Mouse (Mus musculus) kidney, embryonic 15.5 days (tissue): ENCODE data around the gene Aldh4a1. TPM values are rescaled to one million over a fixed set of nuclear protein-coding genes. Genes with fewer than 3 reads are reported as not detected.

Experiments
- ATAC-seq: fragments of 200-750 bp; cut with Nextera tagmentation; replicated peaks from 2 replicates; pipeline ENCODE4 v1.8.0; 2017; ENCODE audit warnings: moderate TSS enrichment; ENCODE audit not compliant: low FRiP score
- H3K27ac ChIP-seq: fragments of 300-500 bp; sonication (generic); 2 replicates; pipeline ENCODE4 v1.5.1; 2015; ENCODE audit warnings: mild to moderate bottlenecking, inconsistent platforms
- H3K27me3 ChIP-seq: fragments of 300-500 bp; sonication (generic); 2 replicates; pipeline ENCODE4 v1.6.1; 2015; ENCODE audit warnings: inconsistent platforms
- H3K36me3 ChIP-seq: fragments of 300-500 bp; sonication (generic); 2 replicates; pipeline ENCODE4 v1.6.1; 2015; ENCODE audit warnings: inconsistent platforms
- H3K4me1 ChIP-seq: fragments of 300-500 bp; sonication (generic); 2 replicates; pipeline ENCODE4 v1.6.1; 2015; ENCODE audit warnings: inconsistent platforms
- H3K4me2 ChIP-seq: fragments of 300-500 bp; sonication (generic); 2 replicates; pipeline ENCODE4 v1.6.1; 2015; ENCODE audit warnings: moderate library complexity, mild to moderate bottlenecking, inconsistent platforms
- H3K4me3 ChIP-seq: fragments of 300-500 bp; sonication (generic); replicated peaks from 2 replicates; pipeline ENCODE4 v1.5.1; 2015; ENCODE audit warnings: mild to moderate bottlenecking, inconsistent platforms
- H3K9ac ChIP-seq: fragments of 300-500 bp; sonication (generic); 2 replicates; pipeline ENCODE4 v1.6.1; 2015; ENCODE audit warnings: mild to moderate bottlenecking, inconsistent platforms
- H3K9me3 ChIP-seq: fragments of 300-500 bp; sonication (generic); replicated peaks from 2 replicates; pipeline ENCODE4 v1.6.1; 2016; ENCODE audit warnings: inconsistent platforms
- WGBS: fragments of 180-500 bp; shearing (Covaris S2); methylation state at CpG from one replicate; pipeline ENCODE4 v1.1.7; 2015; ENCODE audit warnings: mixed read lengths; 5-methylcytosine and 5-hydroxymethylcytosine counted together
- polyA plus RNA-seq: library from polyadenylated mRNA; unstranded; fragments of >200 nt; fragmentation: Nextera tagmentation; extraction: Ambion mirVana; gene quantifications from 2 replicates; pipeline ENCODE4 v1.2.1, GENCODE M21; 2015

Gene Aldh4a1
- polyA plus RNA-seq, 1 experiment from 2014 or later: 85.0 TPM

DNA sequence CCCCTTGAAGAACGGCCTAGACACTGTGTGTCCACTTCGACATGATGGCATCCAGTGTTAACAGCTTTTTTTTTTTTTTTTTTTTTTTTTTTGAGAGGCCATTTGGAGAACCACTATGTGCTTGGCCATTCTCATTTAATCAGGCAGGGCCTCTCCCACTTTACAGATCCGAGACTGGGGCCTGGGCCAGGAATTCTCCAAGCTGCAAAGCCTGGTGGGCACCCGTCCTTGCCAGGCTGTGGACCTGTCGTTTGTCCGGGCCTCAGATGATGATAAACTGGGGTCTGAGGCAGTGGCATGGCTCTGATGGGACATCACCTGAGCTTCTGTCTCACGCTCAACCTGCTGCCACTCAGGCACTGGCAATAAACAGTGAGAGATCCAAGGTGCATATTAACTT is 29.8 kb upstream of the Aldh4a1 start:
- H3K36me3 ChIP-seq: no peaks in the 10 kb centered on the region

DNA sequence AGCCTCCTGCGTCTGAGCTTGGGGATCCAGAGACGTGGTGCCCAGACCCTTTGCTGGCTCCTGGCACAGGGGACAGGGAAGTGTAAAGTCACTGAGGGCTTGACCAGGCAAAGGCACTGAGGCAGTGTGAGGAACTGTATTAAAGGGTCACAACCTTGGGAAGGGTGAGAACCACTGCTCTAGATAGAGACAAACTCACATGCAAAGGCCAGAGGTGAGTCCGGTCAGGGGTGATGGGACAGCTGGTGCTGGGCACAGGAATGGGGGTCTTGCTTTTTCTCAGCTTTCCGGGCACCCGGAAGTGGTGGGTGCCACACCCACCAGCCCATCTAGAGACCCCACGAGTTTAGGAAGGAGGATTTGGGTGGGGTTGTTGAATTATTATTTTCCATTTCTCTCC is 29.3 kb upstream of the Aldh4a1 start:
- H3K36me3 ChIP-seq: no peaks in the 10 kb centered on the region
- peaks cover 72% of the 10 kb centered on the region for H3K4me1 ChIP-seq
- H3K4me3 ChIP-seq: no peak overlapping the region
- no peaks in the 10 kb centered on the region for H3K27me3 ChIP-seq
- WGBS: 59% methylated on average over 6 of the region's 6 CpGs
- 0 out of 2 replicates have a peak overlapping the region, but pooled peaks have one; percentile 45 for H3K27ac ChIP-seq
- H3K4me2 ChIP-seq: no peak overlapping the region
- no peaks in the 10 kb centered on the region for H3K9me3 ChIP-seq
- H3K9ac ChIP-seq: no peak overlapping the region
- no peak for ATAC-seq

More for the DNA sequence above, 29.8 kb upstream of the Aldh4a1 start:
- 65% methylated on average over 7 of the region's 7 CpGs for WGBS
- Histone ChIP-seq H3K4me3 (no peak overlapping the region), H3K9me3 (no peaks in the 10 kb centered on the region), H3K9ac (no peak overlapping the region), H3K4me1 (peaks cover 72% of the 10 kb centered on the region), H3K27ac (peak overlapping the region; percentile 45; the same call in 1 of the 2 replicates), H3K27me3 (no peaks in the 10 kb centered on the region), H3K4me2 (no peak overlapping the region)
- no peak for ATAC-seq

DNA sequence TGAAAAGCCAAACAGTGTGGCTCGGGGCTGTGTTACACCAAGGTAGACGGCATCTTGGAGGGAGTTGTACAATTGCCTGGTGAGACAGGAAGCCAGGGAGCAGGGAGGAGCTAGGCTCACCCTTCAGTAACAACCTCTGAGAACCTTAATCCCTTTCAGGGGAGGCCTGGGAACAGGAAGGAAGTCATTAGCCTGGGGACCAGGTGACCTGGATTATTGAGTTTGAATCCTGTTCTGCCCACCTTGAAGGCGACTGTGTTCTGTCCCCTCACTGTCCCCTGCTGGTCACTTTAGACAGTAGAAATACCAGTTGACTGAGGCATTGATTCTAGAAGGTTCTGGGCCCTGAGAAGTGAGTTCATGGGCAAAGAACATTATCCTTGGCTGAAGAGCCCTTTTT is 28.6 kb upstream of the Aldh4a1 start:
- H3K36me3 ChIP-seq: no peaks in the 10 kb centered on the region
- H3K9ac ChIP-seq: no peak overlapping the region
- no peak for ATAC-seq
- H3K4me1 ChIP-seq: peaks cover 79% of the 10 kb centered on the region
- no peaks in the 10 kb centered on the region for H3K9me3 ChIP-seq
- H3K4me3 ChIP-seq: no peak overlapping the region
- 32% methylated on average over 3 of the region's 3 CpGs for WGBS
- H3K27ac ChIP-seq: peak overlapping the region; percentile 39
- H3K27me3 ChIP-seq: no peaks in the 10 kb centered on the region
- H3K4me2 ChIP-seq: no peak overlapping the region

DNA sequence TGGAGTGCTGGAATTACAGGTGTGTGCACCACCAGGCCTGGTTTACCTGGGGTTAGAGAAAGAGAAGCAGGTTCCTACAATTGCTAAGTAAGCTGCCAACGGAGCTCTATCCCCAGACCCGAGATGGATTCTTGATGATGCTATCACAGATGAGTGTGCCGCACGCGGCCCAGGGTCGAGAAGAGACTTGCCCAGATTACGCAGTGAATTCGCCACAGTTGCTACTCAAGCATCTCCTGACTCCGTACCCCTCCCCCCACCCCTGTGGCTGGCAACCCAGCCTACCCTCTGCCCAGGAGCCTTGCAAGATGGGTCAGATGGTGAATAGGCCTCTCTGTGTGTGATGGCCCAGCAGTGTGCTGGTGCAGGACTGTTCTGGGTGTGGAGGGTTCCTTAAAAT is 26.0 kb upstream of the Aldh4a1 start:
- peak overlapping the region; percentile 97 for H3K27ac ChIP-seq
- peaks cover 85% of the 10 kb centered on the region for H3K4me1 ChIP-seq
- H3K9me3 ChIP-seq: no peaks in the 10 kb centered on the region
- no peaks in the 10 kb centered on the region for H3K27me3 ChIP-seq
- H3K4me3 ChIP-seq: no peak overlapping the region
- no peak for ATAC-seq
- 39% methylated on average over 9 of the region's 9 CpGs for WGBS
- peak overlapping the region; percentile 15; the same call in 1 of the 2 replicates for H3K4me2 ChIP-seq
- H3K9ac ChIP-seq: no peak overlapping the region
- no peaks in the 10 kb centered on the region for H3K36me3 ChIP-seq

DNA sequence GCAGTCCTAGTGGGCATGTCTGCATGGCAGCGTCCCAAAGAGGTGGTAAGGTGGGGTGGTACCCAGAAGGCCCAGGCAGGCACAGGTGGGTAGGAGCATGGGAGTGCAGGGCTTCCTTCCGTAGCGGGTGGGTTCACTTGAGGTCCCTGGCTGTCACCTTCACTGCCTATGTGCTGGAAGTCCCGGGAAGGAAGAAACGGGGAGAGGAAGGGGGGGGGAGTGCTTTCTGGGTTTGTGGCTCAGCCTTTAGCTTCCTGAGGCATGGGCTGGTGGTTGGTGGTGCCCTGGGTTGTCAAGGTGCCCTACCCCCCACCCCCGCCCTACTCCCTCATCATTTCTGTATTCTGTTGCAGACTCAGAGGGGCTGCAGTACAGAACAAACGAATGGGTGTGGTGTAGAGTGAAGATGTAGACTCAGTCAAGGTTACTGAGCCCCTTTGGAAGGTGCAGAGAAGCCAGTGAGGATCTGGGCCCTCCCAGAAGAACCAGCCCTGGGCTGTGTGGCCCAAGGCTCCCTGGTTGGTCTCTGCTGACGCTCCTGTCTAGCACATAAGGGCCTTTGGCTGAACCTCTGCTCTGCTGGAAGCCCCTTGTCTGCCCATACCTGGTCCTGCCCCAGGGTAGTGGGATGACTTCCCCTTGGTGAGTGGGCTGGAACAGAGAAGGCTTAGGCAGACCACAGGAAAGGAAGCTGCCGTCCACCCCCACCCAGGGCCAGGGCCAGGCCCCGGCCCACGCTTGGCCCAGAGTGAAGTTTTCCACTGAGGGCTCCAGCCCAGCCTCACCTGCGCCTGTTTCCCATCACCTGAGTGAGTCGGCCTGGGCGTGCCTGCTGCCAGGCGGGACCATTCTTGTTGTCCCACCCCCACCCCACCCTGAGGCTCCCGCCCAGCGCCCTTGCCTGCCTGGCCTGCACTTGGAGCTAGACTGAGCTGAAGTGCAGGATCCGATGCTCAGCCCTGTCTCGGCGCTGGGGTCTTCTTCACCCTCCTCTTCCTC is 25.1 kb upstream of the Aldh4a1 start:
- H3K27ac ChIP-seq: peak overlapping the region; percentile 97
- H3K4me3 ChIP-seq: no peak overlapping the region
- H3K36me3 ChIP-seq: no peaks in the 10 kb centered on the region
- H3K4me2 ChIP-seq: peak overlapping the region; percentile 55
- peaks cover 94% of the 10 kb centered on the region for H3K4me1 ChIP-seq
- 42% methylated on average over 20 of the region's 20 CpGs for WGBS
- ATAC-seq: no peak
- no peaks in the 10 kb centered on the region for H3K27me3 ChIP-seq
- H3K9ac ChIP-seq: 0 out of 2 replicates have a peak overlapping the region, but pooled peaks have one; percentile 25
- H3K9me3 ChIP-seq: no peaks in the 10 kb centered on the region

DNA sequence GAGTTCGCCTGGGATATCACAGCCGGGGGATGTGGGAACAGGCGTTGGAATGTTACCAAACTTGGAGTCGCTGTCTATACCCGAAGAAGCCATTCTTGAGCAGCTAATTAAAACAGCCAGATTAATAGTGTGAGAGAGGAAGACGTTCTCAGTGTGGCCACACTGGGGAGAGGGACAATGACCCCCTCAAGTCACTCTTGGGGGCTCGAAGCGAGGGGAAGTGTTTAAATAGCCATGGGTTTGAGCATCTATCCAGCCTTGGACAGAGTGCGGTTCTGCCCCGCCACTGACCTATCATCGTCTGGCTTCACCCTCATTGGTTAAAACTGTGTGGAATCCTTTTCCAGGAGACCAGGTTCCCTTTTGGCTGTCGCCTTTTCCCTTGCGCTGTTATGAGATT is 24.3 kb upstream of the Aldh4a1 start:
- H3K9me3 ChIP-seq: no peaks in the 10 kb centered on the region
- ATAC-seq: no peak

DNA sequence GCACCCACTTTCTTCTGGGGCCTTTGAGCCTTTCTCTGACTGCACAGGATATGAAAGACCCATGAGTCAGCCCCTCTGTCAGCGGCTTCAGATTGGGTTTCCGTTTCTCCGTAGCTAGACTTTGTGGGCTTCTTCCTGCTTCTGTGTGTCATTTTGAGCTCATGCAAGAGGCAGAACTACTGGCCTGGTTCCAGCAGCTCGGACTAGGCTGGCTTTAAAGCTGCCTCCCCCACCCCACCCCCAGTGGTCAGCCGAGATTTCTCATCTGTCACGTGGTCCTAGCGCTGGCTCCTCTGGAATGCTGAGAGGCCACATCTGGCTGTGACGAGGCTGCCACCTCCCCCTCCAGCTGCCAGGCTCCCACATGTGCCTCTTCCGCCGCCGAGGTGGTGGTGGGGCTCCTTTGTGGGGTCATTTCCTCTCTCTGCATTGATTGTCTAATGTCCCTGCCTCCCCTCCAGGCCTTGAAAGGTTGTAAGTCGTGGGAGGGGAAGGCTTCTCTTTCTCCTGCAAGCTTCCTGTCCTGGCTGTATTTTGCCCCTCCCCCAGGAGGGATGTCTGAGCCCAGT is 23.6 kb upstream of the Aldh4a1 start:
- Histone ChIP-seq H3K9me3 (no peaks in the 10 kb centered on the region), H3K4me3 (peak overlapping the region; percentile 24), H3K9ac (0 out of 2 replicates have a peak overlapping the region, but pooled peaks have one; percentile 25), H3K36me3 (peaks cover under 1% of the 10 kb centered on the region; the same call in 1 of the 2 replicates), H3K27ac (peak overlapping the region; percentile 97), H3K27me3 (no peaks in the 10 kb centered on the region), H3K4me2 (peak overlapping the region; percentile 55), H3K4me1 (peaks cover 89% of the 10 kb centered on the region)
- WGBS: 0% methylated on average over 12 of the region's 12 CpGs
- ATAC-seq: peak; percentile 80

More for the DNA sequence above, 24.3 kb upstream of the Aldh4a1 start:
- Histone ChIP-seq H3K27ac (peak overlapping the region; percentile 97), H3K27me3 (no peaks in the 10 kb centered on the region), H3K4me3 (peak overlapping the region; percentile 24), H3K4me2 (peak overlapping the region; percentile 55), H3K36me3 (no peaks in the 10 kb centered on the region), H3K4me1 (peaks cover 94% of the 10 kb centered on the region), H3K9ac (0 out of 2 replicates have a peak overlapping the region, but pooled peaks have one; percentile 25)
- WGBS: 14% methylated on average over 13 of the region's 13 CpGs

DNA sequence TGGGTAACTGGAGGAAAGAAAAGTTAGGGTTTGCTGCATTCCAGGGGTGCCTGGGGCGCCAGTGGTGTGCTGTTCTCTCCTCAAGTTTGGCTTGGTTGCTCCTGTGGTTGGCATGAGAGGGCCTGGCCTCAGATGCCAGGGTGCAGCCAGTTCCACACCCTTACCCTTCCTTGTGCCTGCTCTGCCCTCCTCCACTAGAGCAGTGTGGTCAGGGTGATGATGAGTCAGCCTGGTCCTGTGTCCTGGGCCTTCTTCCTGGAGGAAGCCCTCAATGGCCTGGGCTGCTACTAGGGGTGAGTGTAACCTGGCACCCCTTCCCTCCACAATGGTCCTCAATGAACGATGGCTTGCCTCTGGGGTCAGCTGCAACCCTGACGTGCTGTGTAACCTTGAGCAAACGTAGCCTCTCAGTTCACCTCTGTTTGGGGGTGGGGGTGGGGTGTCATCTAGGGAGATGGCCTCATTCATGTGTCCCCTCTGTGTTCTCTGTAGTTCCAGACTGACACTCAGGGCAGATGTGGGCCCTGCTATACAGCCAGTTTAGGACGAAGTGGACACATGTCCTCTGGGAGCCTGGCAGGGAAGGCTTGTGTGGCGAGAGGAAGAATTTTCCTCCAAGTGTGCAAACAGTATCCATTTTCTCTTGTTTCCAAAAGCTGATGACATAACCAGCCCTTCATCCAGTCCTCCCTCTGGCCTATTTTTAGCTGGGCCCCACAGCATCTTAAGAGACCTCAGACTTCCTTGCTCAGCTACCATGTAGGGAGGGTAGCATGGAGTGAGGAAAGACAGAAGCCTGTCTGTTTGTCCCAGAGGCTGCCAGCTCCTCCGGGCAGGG is 20.9 kb upstream of the Aldh4a1 start:
- no peak for ATAC-seq
- peaks cover 28% of the 10 kb centered on the region for H3K36me3 ChIP-seq
- no peak overlapping the region for H3K4me2 ChIP-seq
- H3K4me3 ChIP-seq: no peak overlapping the region
- H3K27me3 ChIP-seq: no peaks in the 10 kb centered on the region
- 52% methylated on average over 7 of the region's 7 CpGs for WGBS
- no peaks in the 10 kb centered on the region for H3K9me3 ChIP-seq
- peak overlapping the region; percentile 74 for H3K27ac ChIP-seq
- peaks cover 63% of the 10 kb centered on the region for H3K4me1 ChIP-seq
- H3K9ac ChIP-seq: peak overlapping the region; percentile 1; the same call in 1 of the 2 replicates

DNA sequence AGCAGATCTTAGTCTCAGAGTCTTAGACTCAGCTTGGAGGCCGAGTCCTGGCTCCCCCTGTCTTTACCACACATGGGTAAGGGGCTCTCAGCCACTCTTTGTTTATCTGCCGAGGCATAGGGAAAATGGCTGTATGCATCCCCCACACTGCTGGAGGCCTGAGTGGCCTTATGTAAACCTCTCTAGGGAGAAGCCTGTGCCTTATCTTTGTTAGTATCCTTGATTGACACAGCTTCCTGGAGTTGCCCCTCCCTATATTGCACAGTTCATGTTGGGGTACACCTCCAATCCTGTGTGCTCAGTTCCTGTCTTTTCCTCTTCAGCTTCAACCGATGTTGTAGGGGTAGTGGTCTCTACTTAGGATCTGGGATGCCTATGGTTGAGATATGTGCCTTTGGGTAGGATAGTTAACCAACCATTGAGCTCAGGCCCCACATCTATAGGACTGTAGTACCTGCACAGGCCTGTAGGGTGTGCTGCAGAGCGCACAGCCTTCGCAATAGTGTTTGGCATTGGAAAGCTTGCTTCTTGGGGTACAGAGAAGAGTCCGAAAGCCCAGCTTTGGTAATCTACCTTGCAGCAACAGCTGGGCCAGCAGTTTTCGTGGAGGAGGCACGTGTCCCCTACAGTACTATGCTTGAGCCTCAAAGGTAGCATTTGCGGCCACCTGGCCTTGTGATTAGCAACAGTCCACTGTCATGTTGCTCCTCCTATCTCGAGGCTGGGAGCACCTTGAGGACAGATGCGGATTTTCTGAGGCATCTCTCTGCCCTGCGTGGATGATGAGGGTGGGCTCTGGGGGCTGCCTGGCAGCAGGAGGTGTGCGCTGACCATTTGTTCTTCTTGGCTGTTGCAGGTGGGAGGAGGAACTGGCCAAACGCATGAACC is 20.1 kb upstream of the Aldh4a1 start, which contains the start of gene Gm21969:
Gene Gm21969, plus strand, starts transcription at position 830 of the 888 bp plus-strand sequence.
- Histone ChIP-seq H3K27me3 (no peaks in the 10 kb centered on the region), H3K4me1 (peaks cover 55% of the 10 kb centered on the region), H3K4me3 (no peak within 1 kb of the TSS), H3K4me2 (no peak within 1 kb of the TSS), H3K36me3 (peaks cover 37% of the 10 kb centered on the region), H3K9me3 (no peaks in the 10 kb centered on the region), H3K9ac (0 out of 2 replicates have a peak within 1 kb of the TSS, but pooled peaks have one; percentile 1), H3K27ac (peak within 1 kb of the TSS; percentile 74)
- 52% methylated on average over 14 of the region's 14 CpGs for WGBS
- ATAC-seq: no peak

DNA sequence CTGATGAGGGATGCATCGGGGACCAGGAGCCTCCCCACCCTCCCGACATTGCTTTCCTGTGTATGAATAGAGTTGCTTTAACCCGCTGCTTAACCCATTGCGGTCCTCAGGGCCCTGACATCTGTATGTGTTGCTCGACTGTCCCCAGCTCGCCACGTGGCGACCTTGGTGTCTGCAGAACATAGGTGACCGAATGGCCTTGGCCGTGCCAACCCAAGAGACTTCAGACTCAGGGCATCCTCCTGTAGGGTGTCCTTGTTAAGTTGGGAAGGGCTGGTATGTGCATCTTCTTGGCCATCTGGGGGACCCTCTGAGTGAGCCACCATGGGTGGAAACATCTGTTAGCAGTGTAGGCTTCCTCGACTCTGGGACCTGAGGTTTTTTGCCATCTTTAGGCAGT is 17.4 kb upstream of the Aldh4a1 start:
- no peak overlapping the region for H3K27ac ChIP-seq
- no peaks in the 10 kb centered on the region for H3K9me3 ChIP-seq
- no peak for ATAC-seq
- 81% methylated on average over 11 of the region's 11 CpGs for WGBS
- no peak overlapping the region for H3K4me2 ChIP-seq
- peaks cover 28% of the 10 kb centered on the region for H3K4me1 ChIP-seq
- no peaks in the 10 kb centered on the region for H3K27me3 ChIP-seq
- H3K36me3 ChIP-seq: peaks cover 62% of the 10 kb centered on the region
- H3K9ac ChIP-seq: no peak overlapping the region
- H3K4me3 ChIP-seq: no peak overlapping the region

DNA sequence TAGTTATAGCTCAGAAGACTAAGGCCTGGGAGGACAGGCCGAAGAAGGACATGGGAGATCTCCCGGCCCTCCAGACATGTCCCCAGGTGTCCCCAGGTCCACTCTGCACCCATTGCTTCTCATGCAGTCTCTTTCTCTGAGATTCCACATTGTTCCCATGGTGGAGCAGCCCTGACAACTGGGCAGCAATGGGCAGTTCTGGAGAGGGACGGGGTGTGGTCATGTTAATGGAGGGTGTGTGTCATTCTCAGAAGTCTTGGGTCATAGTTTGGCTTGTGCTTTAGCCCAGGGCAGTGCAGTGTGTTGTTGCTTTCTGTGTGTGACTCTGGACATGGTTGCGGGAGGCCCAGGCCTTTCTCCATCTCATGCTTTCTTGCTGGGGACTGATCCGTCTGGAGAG is 15.9 kb upstream of the Aldh4a1 start:
- H3K36me3 ChIP-seq: peaks cover 63% of the 10 kb centered on the region
- no peaks in the 10 kb centered on the region for H3K27me3 ChIP-seq
- no peak overlapping the region for H3K27ac ChIP-seq
- ATAC-seq: no peak
- WGBS: 91% methylated on average over 5 of the region's 5 CpGs
- H3K4me3 ChIP-seq: no peak overlapping the region
- no peak overlapping the region for H3K4me2 ChIP-seq
- H3K9me3 ChIP-seq: no peaks in the 10 kb centered on the region
- H3K4me1 ChIP-seq: peaks cover 23% of the 10 kb centered on the region
- no peak overlapping the region for H3K9ac ChIP-seq
